Mouse (Mus musculus) myocyte (in vitro differentiated cells): ENCODE results near the gene Dnase2b. TPM values are rescaled to one million over a fixed set of nuclear protein-coding genes. Genes with fewer than 3 reads are reported as not detected.

Experiments
- H3K27me3 ChIP-seq: one replicate; pipeline ENCODE4 v1.6.1; 2011; ENCODE audit not compliant: control insufficient read depth, insufficient read depth, insufficient read length
- H3K36me3 ChIP-seq: one replicate; pipeline ENCODE4 v1.6.1; 2011; ENCODE audit not compliant: control insufficient read depth, insufficient read depth
- H3K4me2 ChIP-seq: one replicate; pipeline ENCODE4 v1.6.1; 2011; ENCODE audit warnings: low read depth, control low read depth
- H3K4me3 ChIP-seq: one replicate; pipeline ENCODE4 v1.5.1; 2011; ENCODE audit warnings: mild to moderate bottlenecking, control low read depth, moderate library complexity
- H3K79me2 ChIP-seq: one replicate; pipeline ENCODE4 v1.6.1; 2011; ENCODE audit not compliant: control insufficient read depth, insufficient read depth
- H3ac ChIP-seq: one replicate; pipeline ENCODE4 v1.6.1; 2011; ENCODE audit not compliant: control insufficient read depth, insufficient read length
- CEBPB ChIP-seq: IDR thresholded peaks from 2 replicates; pipeline ENCODE4 v1.6.1; 2011; ENCODE audit warnings: mild to moderate bottlenecking, moderate library complexity; ENCODE audit not compliant: poor library complexity, insufficient read depth, severe bottlenecking
- E2F4 ChIP-seq: IDR thresholded peaks from one replicate; pipeline ENCODE4 v1.6.1; 2011; ENCODE audit warnings: mild to moderate bottlenecking, control low read depth, moderate library complexity; ENCODE audit not compliant: insufficient read depth
- MAX ChIP-seq: IDR thresholded peaks from one replicate; pipeline ENCODE4 v1.6.1; 2011; ENCODE audit warnings: low read depth, mild to moderate bottlenecking, control low read depth
- MYOD1 ChIP-seq, 3 experiments: IDR thresholded peaks; one replicate each; pipeline ENCODE4 v1.6.1; 2011; ENCODE audit warnings: control low read depth in 2 of 3, low read depth in 2 of 3, mild to moderate bottlenecking in 2 of 3, moderate library complexity in 1 of 3; ENCODE audit not compliant: insufficient read length in 2 of 3, control insufficient read depth in 1 of 3
- MYOG ChIP-seq, 3 experiments: IDR thresholded peaks; one replicate each; pipeline ENCODE4 v1.6.1; 2011; ENCODE audit warnings: control low read depth in 2 of 3, low read depth in 2 of 3, mild to moderate bottlenecking in 2 of 3; ENCODE audit not compliant: insufficient read length in 2 of 3, control insufficient read depth in 1 of 3, insufficient read depth in 1 of 3
- POLR2A ChIP-seq: IDR thresholded peaks from one replicate; pipeline ENCODE4 v1.6.1; 2011; ENCODE audit warnings: low read depth, mild to moderate bottlenecking, control low read depth, moderate library complexity; ENCODE audit not compliant: insufficient read length
- POLR2AphosphoS2 ChIP-seq: IDR thresholded peaks from one replicate; pipeline ENCODE4 v1.6.1; 2011; ENCODE audit warnings: low read depth, control low read depth; ENCODE audit not compliant: insufficient read length
- REST ChIP-seq: IDR thresholded peaks from one replicate; pipeline ENCODE4 v1.6.1; 2011; ENCODE audit warnings: mild to moderate bottlenecking, control low read depth, moderate library complexity; ENCODE audit not compliant: insufficient read depth, insufficient read length
- SRF ChIP-seq: IDR thresholded peaks from one replicate; pipeline ENCODE4 v1.6.1; 2011; ENCODE audit warnings: low read depth; ENCODE audit not compliant: control insufficient read depth, insufficient read length
- TCF12 ChIP-seq: IDR thresholded peaks from one replicate; pipeline ENCODE4 v1.6.1; 2011; ENCODE audit warnings: mild to moderate bottlenecking, control low read depth; ENCODE audit not compliant: poor library complexity, insufficient read depth, severe bottlenecking
- TCF3 ChIP-seq: IDR thresholded peaks from one replicate; pipeline ENCODE4 v1.6.1; 2011; ENCODE audit warnings: low read depth, control low read depth; ENCODE audit not compliant: insufficient read length
- USF1 ChIP-seq: IDR thresholded peaks from one replicate; pipeline ENCODE4 v1.6.1; 2011; ENCODE audit warnings: low read depth, mild to moderate bottlenecking, control low read depth, moderate library complexity
- polyA plus RNA-seq: library from polyadenylated mRNA; unstranded; fragments of >200 nt; fragmentation: generic; extraction: Trizol; gene quantifications from one replicate; pipeline ENCODE4 v1.2.1, GENCODE M21; 2012; ENCODE audit warnings: missing spikeins

Gene Dnase2b
- polyA plus RNA-seq, 1 experiment, result not detected

- no peaks in the 10 kb centered on the region for H3K79me2 ChIP-seq
- no peak overlapping the region for H3ac ChIP-seq
- no peaks in the 10 kb centered on the region for H3K27me3 ChIP-seq
- H3K4me3 ChIP-seq, result no peak overlapping the region
- 0 out of 2 replicates have a peak, but pooled peaks have one; percentile 23 for TF ChIP-seq CEBPB
- TF ChIP-seq MAX, result no peak
- no peak overlapping the region for H3K4me2 ChIP-seq
- no peaks in the 10 kb centered on the region for H3K36me3 ChIP-seq
These were observed 42.0 kb upstream of the Dnase2b start for GRCm38 (mm10) chr3:146657433-146657832.

DNA sequence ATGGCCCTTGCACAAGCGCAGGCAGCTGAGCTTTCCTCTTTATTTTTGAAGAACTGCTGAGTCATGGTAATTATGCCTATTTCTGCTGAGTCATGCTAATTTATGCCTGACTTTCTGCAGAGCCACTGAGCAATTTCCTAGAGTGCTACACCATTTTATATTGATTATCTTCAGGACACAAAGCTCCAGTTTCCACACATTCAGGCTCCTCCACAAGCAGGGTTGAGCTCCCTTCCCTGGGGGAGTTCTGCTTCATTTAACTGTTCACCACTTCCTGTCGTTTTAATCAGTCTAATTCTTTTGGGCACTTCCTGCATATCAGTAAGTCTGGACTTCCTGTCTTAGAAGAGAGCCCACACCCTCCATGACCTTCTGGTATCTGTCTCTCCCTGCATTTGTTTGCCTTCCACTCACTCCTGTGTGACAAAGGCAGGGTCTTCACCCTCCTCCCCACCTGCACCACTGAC is 39.7 kb upstream of the Dnase2b start:
- no peak for TF ChIP-seq MYOG (IDR thresholded peaks at IDR 0.05; ENCODE audit: control insufficient read depth in 1 of 3, insufficient read depth in 1 of 3, insufficient read length in 2 of 3, low read depth in 2 of 3)
- no peak for TF ChIP-seq MAX
- no peak for TF ChIP-seq CEBPB
- no peak for TF ChIP-seq POLR2A
- no peak for TF ChIP-seq REST
- TF ChIP-seq USF1, result no peak
- TF ChIP-seq SRF, result no peak
- TF ChIP-seq POLR2AphosphoS2, result no peak
- TF ChIP-seq TCF12, result no peak
- TF ChIP-seq MYOD1 (IDR thresholded peaks at IDR 0.05; ENCODE audit: control insufficient read depth in 1 of 3, insufficient read length in 2 of 3, low read depth in 2 of 3), result no peak
- TF ChIP-seq E2F4, result no peak
- TF ChIP-seq TCF3, result no peak
- H3K36me3 ChIP-seq, result no peaks in the 10 kb centered on the region
- H3K27me3 ChIP-seq, result no peaks in the 10 kb centered on the region
- H3ac ChIP-seq, result no peak overlapping the region
- no peak overlapping the region for H3K4me2 ChIP-seq
- H3K4me3 ChIP-seq, result no peak overlapping the region
- H3K79me2 ChIP-seq, result no peaks in the 10 kb centered on the region

DNA sequence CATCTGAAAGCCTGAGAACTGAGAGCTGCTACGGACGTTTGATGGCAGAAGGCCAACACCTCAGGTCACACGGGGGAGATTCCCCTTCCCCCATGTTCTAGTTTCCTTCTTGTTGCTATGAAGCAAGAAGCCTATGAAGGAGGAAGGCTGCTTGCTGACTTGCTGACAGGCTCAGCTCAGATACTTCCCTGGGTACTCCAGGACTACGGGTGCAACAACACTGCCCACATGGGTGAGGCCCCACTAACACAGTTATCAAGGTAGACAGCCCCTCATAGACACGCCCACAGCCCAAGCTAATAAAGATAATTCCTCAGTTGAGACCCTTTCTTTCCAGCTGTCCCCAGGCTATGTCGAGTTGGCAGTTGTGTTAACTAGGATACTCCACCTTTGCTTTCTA is 38.3 kb upstream of the Dnase2b start:
- Histone ChIP-seq H3ac (no peak overlapping the region), H3K4me2 (no peak overlapping the region), H3K27me3 (no peaks in the 10 kb centered on the region), H3K79me2 (no peaks in the 10 kb centered on the region), H3K36me3 (no peaks in the 10 kb centered on the region), H3K4me3 (no peak overlapping the region)
- no peak for TF ChIP-seq POLR2AphosphoS2
- no peak for TF ChIP-seq CEBPB
- no peak for TF ChIP-seq MYOG (IDR thresholded peaks at IDR 0.05; ENCODE audit: control insufficient read depth in 1 of 3, insufficient read depth in 1 of 3, insufficient read length in 2 of 3, low read depth in 2 of 3)
- no peak for TF ChIP-seq MYOD1 (IDR thresholded peaks at IDR 0.05; ENCODE audit: control insufficient read depth in 1 of 3, insufficient read length in 2 of 3, low read depth in 2 of 3)
- TF ChIP-seq TCF12, result no peak
- TF ChIP-seq POLR2A, result no peak
- no peak for TF ChIP-seq TCF3
- no peak for TF ChIP-seq USF1
- TF ChIP-seq REST, result no peak
- TF ChIP-seq SRF, result no peak
- TF ChIP-seq MAX, result no peak
- TF ChIP-seq E2F4, result no peak

GRCm38 (mm10) chr3:146652431-146652830 is 37.0 kb upstream of the Dnase2b start:
- Histone ChIP-seq H3ac (no peak overlapping the region), H3K27me3 (no peaks in the 10 kb centered on the region), H3K4me3 (no peak overlapping the region), H3K36me3 (no peaks in the 10 kb centered on the region), H3K4me2 (no peak overlapping the region), H3K79me2 (no peaks in the 10 kb centered on the region)
- TF ChIP-seq E2F4 (no peak), SRF (no peak), CEBPB (no peak), POLR2A (no peak), MAX (no peak), USF1 (no peak), MYOG (IDR thresholded peaks at IDR 0.05; ENCODE audit: control insufficient read depth in 1 of 3, insufficient read depth in 1 of 3, insufficient read length in 2 of 3, low read depth in 2 of 3) (no peak), REST (no peak), MYOD1 (IDR thresholded peaks at IDR 0.05; ENCODE audit: control insufficient read depth in 1 of 3, insufficient read length in 2 of 3, low read depth in 2 of 3) (no peak), POLR2AphosphoS2 (no peak), TCF12 (no peak), TCF3 (no peak)

DNA sequence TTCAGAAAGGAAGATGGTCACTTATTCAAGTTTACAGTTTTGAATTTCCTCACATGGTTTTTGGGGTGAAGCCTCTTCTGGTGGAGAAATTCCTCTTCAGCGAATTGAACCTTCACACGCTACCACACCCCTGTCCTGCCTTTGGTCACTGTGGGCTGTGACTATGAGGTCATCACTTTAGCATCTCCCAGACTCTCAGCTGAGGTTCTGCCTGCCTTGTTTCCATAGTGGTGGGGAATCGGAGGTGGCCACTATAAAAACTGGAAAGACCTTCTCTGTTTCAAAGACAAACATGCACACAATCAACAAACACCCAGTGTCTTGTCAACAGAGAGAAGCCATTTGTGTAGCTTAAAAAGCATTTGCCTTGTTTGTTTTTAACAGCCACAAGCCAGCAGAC is 35.8 kb upstream of the Dnase2b start, which contains the start of gene 4930503B20Rik:
Gene 4930503B20Rik (minus strand): TSS at position 101 of the 400 bp plus-strand sequence.
- H3K27me3 ChIP-seq, result no peaks in the 10 kb centered on the region
- H3ac ChIP-seq, result no peak within 1 kb of the TSS
- H3K4me2 ChIP-seq, result no peak within 1 kb of the TSS
- no peaks in the 10 kb centered on the region for H3K79me2 ChIP-seq
- no peak within 1 kb of the TSS for H3K4me3 ChIP-seq
- no peak for TF ChIP-seq CEBPB
- TF ChIP-seq POLR2AphosphoS2, result no peak
- TF ChIP-seq USF1, result no peak
- TF ChIP-seq MAX, result no peak
- no peak for TF ChIP-seq E2F4
- TF ChIP-seq MYOD1 (IDR thresholded peaks at IDR 0.05; ENCODE audit: control insufficient read depth in 1 of 3, insufficient read length in 2 of 3, low read depth in 2 of 3), result no peak
- TF ChIP-seq TCF12, result no peak
- no peak for TF ChIP-seq REST
- no peaks in the 10 kb centered on the region for H3K36me3 ChIP-seq
